Comparison of ENCODE assay signal across 16 mouse cellular contexts in genomic region chr5:106710611-106711010, GRCm38 (mm10). TPM values are rescaled to one million over a fixed set of nuclear protein-coding genes. Genes with fewer than 3 reads are reported as not detected.
A peak's percentile ranks its signal among the peaks of the same experiment; 100 is the strongest.
DNase-seq lines count a peak whose midpoint lies in the region; ATAC-seq lines count a peak whose summit lies in the region.
"Had no signal": no experiment of that assay in that cellular context is flagged by ENCODE, and none has a peak within 500 bp of the region (broad histone marks: within the 10 kb centered on the region; RNA-seq: fewer than 3 reads in every experiment).

No protein-coding gene starts in this region.

- ATAC-seq in liver, embryonic 16.5 days (ENCODE audit: low read depth), result peak; percentile 82
- ATAC-seq: activated CD4-positive, CD25-positive, alpha-beta regulatory T cell, adult 4 months; hindbrain, postnatal 0 days had no signal

- DNase-seq in kidney, postnatal 10 days, result peak; percentile 11
- DNase-seq in kidney, adult 9 months, result no peak
- DNase-seq in MEL-GATA-1-ER (ENCODE audit: extremely low read depth, low read depth), result peak; percentile 42
- DNase-seq in c-Kit-positive CD71-positive TER-119-positive erythroid progenitor cells, embryonic 14.5 days (ENCODE audit: low spot score), result peak; percentile 69
- no peak for DNase-seq in natural killer cell, adult 2 months (ENCODE audit: low spot score in 2 of 2)
- no peak for DNase-seq in cerebellum, postnatal 25 days
- DNase-seq in left cerebral cortex, postnatal 4 days, result no peak
- DNase-seq: adrenal gland, postnatal 36 days; cerebellum, adult 18-20 months; gastrocnemius, postnatal 36 days; kidney, postnatal 14 days; right cerebral cortex, adult 18-20 months had no signal

- 40% methylated on average over 12 of the region's 12 CpGs for WGBS in liver, embryonic 16.5 days (ENCODE audit: insufficient replicate concordance)

- H3K9ac ChIP-seq in liver, embryonic 16.5 days (ENCODE audit: low read depth, low read length), result peak overlapping the region; percentile 37; the same call in 1 of the 2 replicates

- H3K27me3 ChIP-seq in liver, embryonic 16.5 days (ENCODE audit: control insufficient read depth, insufficient read depth, low read depth, low read length), result no peaks in the 10 kb centered on the region

- intact Hi-C loops in left cerebral cortex, postnatal 4 days (cut with DNase I), result no loop called here

- no peaks in the 10 kb centered on the region for H3K36me3 ChIP-seq in liver, embryonic 16.5 days (ENCODE audit: control insufficient read depth, insufficient read depth)

- peak overlapping the region; percentile 62 for H3K4me2 ChIP-seq in liver, embryonic 16.5 days (ENCODE audit: low read depth, low read length)

- no peaks in the 10 kb centered on the region for H3K9me3 ChIP-seq in liver, embryonic 16.5 days (replicated peaks; ENCODE audit: control insufficient read depth, low read length)

- H3K4me3 ChIP-seq in liver, embryonic 16.5 days (ENCODE audit: low read depth, low read length), result 0 out of 2 replicates have a peak overlapping the region, but pooled peaks have one; percentile 14

- H3K27ac ChIP-seq in liver, embryonic 16.5 days (ENCODE audit: low read length), result peak overlapping the region; percentile 84
- H3K27ac ChIP-seq: hindbrain, postnatal 0 days; macrophage had no signal

- H3K4me1 ChIP-seq in liver, embryonic 16.5 days (ENCODE audit: control insufficient read depth, low read depth, low read length), result peaks cover 43% of the 10 kb centered on the region

RNA-seq across cellular contexts. Expression of gene Zfp644, which starts 13.5 kb away (rescaled TPM):
- 15.0 and 15.8 TPM in 2 replicates for polyA plus RNA-seq in liver, embryonic 16.5 days (2015; fragmentation: Nextera tagmentation; extraction: Ambion mirVana)
- total RNA-seq in left cerebral cortex, postnatal 4 days (2021), result 100 to 1,000 TPM; 106 to 109 TPM

Comparison
In these comparisons a context has a peak if more than half of its experiments do, and no peak if none do; other contexts are left out.
1. DNase-seq: peak in kidney, postnatal 10 days (single experiment), MEL-GATA-1-ER (single experiment) and c-Kit-positive CD71-positive TER-119-positive erythroid progenitor cells, embryonic 14.5 days (single experiment); none in kidney, adult 9 months (single experiment), natural killer cell, adult 2 months (0 of 2), cerebellum, postnatal 25 days (0 of 2) and left cerebral cortex, postnatal 4 days (single experiment).